Mouse (Mus musculus) cerebellum, postnatal 36 days (tissue): ENCODE data around the gene Kbtbd8.

ENCODE experiments used
- DNase-seq, 2 experiments: peaks; one replicate each; pipeline ENCODE4 v3.0.0; 2021 to 2022; ENCODE audit warnings: mixed read lengths in 2 of 2

Gene Kbtbd8

GRCm38 (mm10) chr6:95174311-95175143 lies 57.5 kb downstream of the Kbtbd8 start:
- no peak for DNase-seq
